Mouse (Mus musculus) hindbrain, embryonic 14.5 days (tissue): ENCODE measurements at regions not wholly inside any gene's neighbourhood (a gene's known extent, or its start where the extent isn't known, plus 50 kb on each side); places are given as distances from the start of the nearest gene placed in this dataset.
A peak's percentile ranks its signal among the peaks of the same experiment; 100 is the strongest.

Experiments
- ATAC-seq: fragments of 200-750 bp; cut with Nextera tagmentation; 2 replicates; pipeline ENCODE4 v1.8.0; 2017; ENCODE audit warnings: moderate number of reproducible peaks, mild to moderate bottlenecking, moderate TSS enrichment, moderate library complexity; ENCODE audit not compliant: low FRiP score
- DNase-seq: peaks from one replicate; pipeline ENCODE4 v3.0.0-alpha.2; 2015; ENCODE audit warnings: low spot score
- H3K27ac ChIP-seq: fragments of 300-500 bp; sonication (generic); 2 replicates; pipeline ENCODE4 v1.5.1; 2014; ENCODE audit warnings: mild to moderate bottlenecking, moderate library complexity
- H3K27me3 ChIP-seq: fragments of 300-500 bp; sonication (generic); 2 replicates; pipeline ENCODE4 v1.6.1; 2014; ENCODE audit warnings: mild to moderate bottlenecking, low read length, mixed read lengths; ENCODE audit not compliant: control insufficient read depth, insufficient read depth
- H3K36me3 ChIP-seq: fragments of 300-500 bp; sonication (generic); replicated peaks from 2 replicates; pipeline ENCODE4 v1.6.1; 2014; ENCODE audit not compliant: control insufficient read depth, insufficient read depth
- H3K4me1 ChIP-seq: fragments of 300-500 bp; sonication (generic); replicated peaks from 2 replicates; pipeline ENCODE4 v1.6.1; 2014; ENCODE audit warnings: antibody characterized with exemption, low read length, mixed read lengths; ENCODE audit not compliant: control insufficient read depth, insufficient read depth
- H3K4me2 ChIP-seq: fragments of 300-500 bp; sonication (generic); replicated peaks from 2 replicates; pipeline ENCODE4 v1.6.1; 2014; ENCODE audit warnings: mild to moderate bottlenecking, moderate library complexity
- H3K4me3 ChIP-seq: fragments of 300-500 bp; sonication (generic); replicated peaks from 2 replicates; pipeline ENCODE4 v1.5.1; 2014; ENCODE audit warnings: mild to moderate bottlenecking, low read length
- H3K9ac ChIP-seq: fragments of 300-500 bp; sonication (generic); 2 replicates; pipeline ENCODE4 v1.6.1; 2014
- H3K9me3 ChIP-seq: fragments of 300-500 bp; sonication (generic); 2 replicates; pipeline ENCODE4 v1.6.1; 2016; ENCODE audit warnings: low read length; ENCODE audit not compliant: control insufficient read depth
- WGBS: fragments of 180-500 bp; shearing (Covaris S2); extraction: QIAGEN DNeasy Blood & Tissue Kit; methylation state at CpG from one replicate; pipeline ENCODE4 v1.1.7; 2014; 5-methylcytosine and 5-hydroxymethylcytosine counted together

- Histone ChIP-seq H3K4me1 (no peaks in the 10 kb centered on the region), H3K9me3 (no peaks in the 10 kb centered on the region), H3K4me2 (no peak overlapping the region), H3K27me3 (no peaks in the 10 kb centered on the region), H3K9ac (no peak overlapping the region), H3K36me3 (no peaks in the 10 kb centered on the region), H3K27ac (no peak overlapping the region), H3K4me3 (no peak overlapping the region)
- ATAC-seq (no peak), DNase-seq (no peak)
- 92% methylated on average over 5 of the region's 5 CpGs for WGBS
Measured at GRCm38 (mm10) chr12:12882931-12883553, 58.7 kb downstream of the Mycn start.

- ATAC-seq (no peak), DNase-seq (no peak)
- H3K9me3 ChIP-seq: no peaks in the 10 kb centered on the region
- H3K4me2 ChIP-seq: no peak overlapping the region
- no peaks in the 10 kb centered on the region for H3K27me3 ChIP-seq
- WGBS: 93% methylated on average over 2 of the region's 2 CpGs
- H3K4me3 ChIP-seq: no peak overlapping the region
- H3K36me3 ChIP-seq: no peaks in the 10 kb centered on the region
- no peak overlapping the region for H3K9ac ChIP-seq
- no peaks in the 10 kb centered on the region for H3K4me1 ChIP-seq
- H3K27ac ChIP-seq: peak overlapping the region; percentile 40; the same call in 1 of the 2 replicates
Measured at GRCm38 (mm10) chr12:12878031-12878430, 63.7 kb downstream of the Mycn start.

- peak; percentile 81 for ATAC-seq
- H3K27me3 ChIP-seq: no peaks in the 10 kb centered on the region
- H3K4me3 ChIP-seq: no peak overlapping the region
- no peaks in the 10 kb centered on the region for H3K9me3 ChIP-seq
- 24% methylated on average over 5 of the region's 5 CpGs for WGBS
- H3K4me2 ChIP-seq: no peak overlapping the region
- H3K9ac ChIP-seq: no peak overlapping the region
- H3K27ac ChIP-seq: peak overlapping the region; percentile 68
- no peaks in the 10 kb centered on the region for H3K4me1 ChIP-seq
- no peaks in the 10 kb centered on the region for H3K36me3 ChIP-seq
- no peak for DNase-seq
Measured at GRCm38 (mm10) chr12:12877539-12877938, 64.2 kb downstream of the Mycn start.

GRCm38 (mm10) chr12:12875976-12876745 lies 65.6 kb downstream of the Mycn start:
- DNase-seq: no peak
- no peak overlapping the region; the same call in 1 of the 2 replicates for H3K27ac ChIP-seq

GRCm38 (mm10) chr12:12873551-12873950 lies 68.2 kb downstream of the Mycn start:
- no peak for ATAC-seq

More at GRCm38 (mm10) chr12:12875976-12876745, 65.6 kb downstream of the Mycn start:
- no peaks in the 10 kb centered on the region for H3K4me1 ChIP-seq
- H3K9me3 ChIP-seq: no peaks in the 10 kb centered on the region
- no peak overlapping the region for H3K4me3 ChIP-seq
- H3K36me3 ChIP-seq: no peaks in the 10 kb centered on the region
- H3K9ac ChIP-seq: no peak overlapping the region
- WGBS: 51% methylated on average over 12 of the region's 12 CpGs
- no peaks in the 10 kb centered on the region for H3K27me3 ChIP-seq
- H3K4me2 ChIP-seq: no peak overlapping the region
- 0 out of 2 replicates have a peak, but pooled peaks have one; percentile 21 for ATAC-seq

GRCm38 (mm10) chr12:12872974-12873373 lies 68.7 kb downstream of the Mycn start:
- Histone ChIP-seq H3K9me3 (no peaks in the 10 kb centered on the region), H3K36me3 (no peaks in the 10 kb centered on the region), H3K27me3 (no peaks in the 10 kb centered on the region), H3K4me2 (no peak overlapping the region), H3K9ac (no peak overlapping the region), H3K4me3 (no peak overlapping the region), H3K27ac (no peak overlapping the region), H3K4me1 (no peaks in the 10 kb centered on the region)
- no peak for ATAC-seq
- 61% methylated on average over 4 of the region's 4 CpGs for WGBS
- DNase-seq: no peak

More at GRCm38 (mm10) chr12:12873551-12873950, 68.2 kb downstream of the Mycn start:
- Histone ChIP-seq H3K36me3 (no peaks in the 10 kb centered on the region), H3K27me3 (no peaks in the 10 kb centered on the region), H3K9ac (no peak overlapping the region), H3K4me1 (no peaks in the 10 kb centered on the region), H3K4me3 (no peak overlapping the region), H3K9me3 (no peaks in the 10 kb centered on the region), H3K4me2 (no peak overlapping the region), H3K27ac (no peak overlapping the region)
- 81% methylated on average over 11 of the region's 11 CpGs for WGBS
- DNase-seq: no peak

- peak; percentile 44 for ATAC-seq
- Histone ChIP-seq H3K9ac (no peak overlapping the region), H3K4me1 (no peaks in the 10 kb centered on the region), H3K9me3 (no peaks in the 10 kb centered on the region), H3K27ac (no peak overlapping the region), H3K4me3 (no peak overlapping the region), H3K4me2 (no peak overlapping the region), H3K27me3 (no peaks in the 10 kb centered on the region), H3K36me3 (no peaks in the 10 kb centered on the region)
- peak; percentile 59 for DNase-seq
- WGBS: 31% methylated on average over 4 of the region's 4 CpGs
Measured at GRCm38 (mm10) chr12:12871272-12871671, 70.4 kb downstream of the Mycn start.

GRCm38 (mm10) chr12:12866590-12866989 lies 75.1 kb downstream of the Mycn start:
- Histone ChIP-seq H3K27ac (no peak overlapping the region), H3K9ac (no peak overlapping the region), H3K4me1 (no peaks in the 10 kb centered on the region), H3K4me3 (no peak overlapping the region), H3K9me3 (no peaks in the 10 kb centered on the region), H3K27me3 (no peaks in the 10 kb centered on the region), H3K4me2 (no peak overlapping the region), H3K36me3 (no peaks in the 10 kb centered on the region)
- ATAC-seq (peak; percentile 59), DNase-seq (no peak)
- 53% methylated on average over 10 of the region's 10 CpGs for WGBS

GRCm38 (mm10) chr12:12850681-12851080 lies 91.0 kb downstream of the Mycn start:
- no peak for DNase-seq
- 9% methylated on average over 2 of the region's 2 CpGs for WGBS

More at GRCm38 (mm10) chr12:12850681-12851080, 91.0 kb downstream of the Mycn start:
- Histone ChIP-seq H3K36me3 (no peaks in the 10 kb centered on the region), H3K9me3 (no peaks in the 10 kb centered on the region), H3K27me3 (no peaks in the 10 kb centered on the region), H3K4me1 (no peaks in the 10 kb centered on the region), H3K4me3 (no peak overlapping the region), H3K27ac (no peak overlapping the region), H3K4me2 (no peak overlapping the region), H3K9ac (no peak overlapping the region)
- ATAC-seq: no peak
